Mouse (Mus musculus) cortical plate, adult 2 months (tissue): ENCODE measurements at regions not wholly inside any gene's neighbourhood (a gene's known extent, or its start where the extent isn't known, plus 50 kb on each side); places are given as distances from the start of the nearest gene placed in this dataset.

Experiments used
- CTCF ChIP-seq: fragments of 200-500 bp; IDR thresholded peaks from 2 replicates; pipeline ENCODE4 v1.5.1; 2011; ENCODE audit warnings: mild to moderate bottlenecking, control low read depth, low read length; ENCODE audit not compliant: insufficient read depth; ENCODE audit errors: extremely low read depth
- POLR2A ChIP-seq: fragments of 200-500 bp; IDR thresholded peaks from 2 replicates; pipeline ENCODE4 v1.6.1; 2011; ENCODE audit warnings: mild to moderate bottlenecking, low read length, control low read depth; ENCODE audit not compliant: insufficient read depth; ENCODE audit errors: extremely low read depth

DNA sequence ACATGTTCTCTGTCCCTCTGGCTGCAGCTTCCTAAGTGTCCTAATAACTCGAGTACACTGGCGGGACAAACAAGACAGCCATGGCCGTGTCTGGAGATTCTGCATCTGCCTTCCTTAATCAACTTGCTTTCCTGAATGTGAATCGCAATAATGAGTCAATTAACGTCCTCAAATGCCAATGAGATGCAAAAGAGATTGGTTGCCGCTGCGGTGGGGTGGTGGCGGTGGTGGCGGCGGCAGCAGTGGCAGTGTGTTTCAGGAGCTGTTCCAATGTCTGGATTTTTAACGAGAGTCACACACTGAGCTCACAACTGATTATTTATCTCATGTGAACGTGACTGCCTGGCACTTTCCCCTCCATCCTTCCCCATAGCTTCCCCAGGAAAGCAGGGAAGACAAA is 197.6 kb upstream of the Gk2 start:
- TF ChIP-seq CTCF (no peak), POLR2A (no peak)
